Mouse (Mus musculus): ENCODE results near the gene B9d2. TPM values are rescaled to one million over a fixed set of nuclear protein-coding genes. Genes with fewer than 3 reads are reported as not detected.

Gene B9d2
- polyA plus RNA-seq, 1 experiment from 2014 or later, result 31.7 TPM

GRCm38 (mm10) chr7:25647574-25648123, 32.9 kb upstream of the B9d2 start:
- Histone ChIP-seq H3K9ac (ENCODE audit: low read length) (no peak overlapping the region), H3K4me3 (ENCODE audit: low read depth, low read length) (no peak overlapping the region), H3K9me3 (ENCODE audit: control insufficient read depth, low read length) (no peaks in the 10 kb centered on the region), H3K27ac (replicated peaks; ENCODE audit: low read depth, low read length) (no peak overlapping the region), H3K27me3 (ENCODE audit: control insufficient read depth, insufficient read depth, low read length) (no peaks in the 10 kb centered on the region), H3K36me3 (ENCODE audit: control insufficient read depth, insufficient read depth, low read length) (no peaks in the 10 kb centered on the region), H3K4me1 (ENCODE audit: control insufficient read depth, insufficient read depth, low read length) (no peaks in the 10 kb centered on the region), H3K4me2 (ENCODE audit: low read depth, severe bottlenecking) (no peak overlapping the region)
- ATAC-seq (ENCODE audit: insufficient number of reproducible peaks, low FRiP score, low TSS enrichment, low read depth), result no peak
- no peak for DNase-seq (ENCODE audit: low spot score)
- WGBS, result 44% methylated on average over 5 of the region's 5 CpGs

GRCm38 (mm10) chr7:25649839-25650238, 30.7 kb upstream of the B9d2 start:
- H3K27me3 ChIP-seq (ENCODE audit: control insufficient read depth, insufficient read depth, low read length), result no peaks in the 10 kb centered on the region
- no peaks in the 10 kb centered on the region for H3K4me1 ChIP-seq (ENCODE audit: control insufficient read depth, insufficient read depth, low read length)
- ATAC-seq (ENCODE audit: insufficient number of reproducible peaks, low FRiP score, low TSS enrichment, low read depth), result no peak
- no peaks in the 10 kb centered on the region for H3K9me3 ChIP-seq (ENCODE audit: control insufficient read depth, low read length)
- DNase-seq (ENCODE audit: low spot score), result no peak
- H3K4me3 ChIP-seq (ENCODE audit: low read depth, low read length), result no peak overlapping the region
- H3K4me2 ChIP-seq (ENCODE audit: low read depth, severe bottlenecking), result no peak overlapping the region
- no peaks in the 10 kb centered on the region for H3K36me3 ChIP-seq (ENCODE audit: control insufficient read depth, insufficient read depth, low read length)
- H3K9ac ChIP-seq (ENCODE audit: low read length), result no peak overlapping the region
- WGBS, result 79% methylated on average over 4 of the region's 5 CpGs
- no peak overlapping the region for H3K27ac ChIP-seq (replicated peaks; ENCODE audit: low read depth, low read length)

GRCm38 (mm10) chr7:25651281-25651680, 29.3 kb upstream of the B9d2 start:
- no peak overlapping the region for H3K4me3 ChIP-seq (ENCODE audit: low read depth, low read length)
- no peak overlapping the region for H3K9ac ChIP-seq (ENCODE audit: low read length)
- no peak overlapping the region for H3K4me2 ChIP-seq (ENCODE audit: low read depth, severe bottlenecking)
- no peaks in the 10 kb centered on the region for H3K36me3 ChIP-seq (ENCODE audit: control insufficient read depth, insufficient read depth, low read length)
- H3K9me3 ChIP-seq (ENCODE audit: control insufficient read depth, low read length), result no peaks in the 10 kb centered on the region
- no peak for DNase-seq (ENCODE audit: low spot score)
- no peak for ATAC-seq (ENCODE audit: insufficient number of reproducible peaks, low FRiP score, low TSS enrichment, low read depth)
- 87% methylated on average over 8 of the region's 8 CpGs for WGBS
- H3K27me3 ChIP-seq (ENCODE audit: control insufficient read depth, insufficient read depth, low read length), result no peaks in the 10 kb centered on the region
- H3K4me1 ChIP-seq (ENCODE audit: control insufficient read depth, insufficient read depth, low read length), result no peaks in the 10 kb centered on the region
- no peak overlapping the region for H3K27ac ChIP-seq (replicated peaks; ENCODE audit: low read depth, low read length)

- Histone ChIP-seq H3K4me1 (ENCODE audit: control insufficient read depth, insufficient read depth, low read length) (no peaks in the 10 kb centered on the region), H3K4me2 (ENCODE audit: low read depth, severe bottlenecking) (no peak overlapping the region), H3K9ac (ENCODE audit: low read length) (no peak overlapping the region), H3K9me3 (ENCODE audit: control insufficient read depth, low read length) (no peaks in the 10 kb centered on the region), H3K36me3 (ENCODE audit: control insufficient read depth, insufficient read depth, low read length) (no peaks in the 10 kb centered on the region), H3K27me3 (ENCODE audit: control insufficient read depth, insufficient read depth, low read length) (no peaks in the 10 kb centered on the region), H3K27ac (replicated peaks; ENCODE audit: low read depth, low read length) (no peak overlapping the region), H3K4me3 (ENCODE audit: low read depth, low read length) (no peak overlapping the region)
- no peak for ATAC-seq (ENCODE audit: insufficient number of reproducible peaks, low FRiP score, low TSS enrichment, low read depth)
- WGBS, result 89% methylated on average over 12 of the region's 12 CpGs
- DNase-seq (ENCODE audit: low spot score), result no peak
Observed at GRCm38 (mm10) chr7:25652244-25652759, 28.3 kb upstream of the B9d2 start.

- Histone ChIP-seq H3K4me1 (ENCODE audit: control insufficient read depth, insufficient read depth, low read length) (peaks cover 2% of the 10 kb centered on the region; the same call in 1 of the 2 replicates), H3K9ac (ENCODE audit: low read length) (no peak overlapping the region), H3K9me3 (ENCODE audit: control insufficient read depth, low read length) (no peaks in the 10 kb centered on the region), H3K27me3 (ENCODE audit: control insufficient read depth, insufficient read depth, low read length) (no peaks in the 10 kb centered on the region), H3K4me2 (ENCODE audit: low read depth, severe bottlenecking) (no peak overlapping the region), H3K36me3 (ENCODE audit: control insufficient read depth, insufficient read depth, low read length) (no peaks in the 10 kb centered on the region), H3K4me3 (ENCODE audit: low read depth, low read length) (no peak overlapping the region), H3K27ac (replicated peaks; ENCODE audit: low read depth, low read length) (no peak overlapping the region)
- DNase-seq (ENCODE audit: low spot score) (no peak), ATAC-seq (ENCODE audit: insufficient number of reproducible peaks, low FRiP score, low TSS enrichment, low read depth) (no peak)
- WGBS, result 79% methylated on average over 11 of the region's 11 CpGs
Observed at GRCm38 (mm10) chr7:25655601-25656428, 24.8 kb upstream of the B9d2 start.

- Histone ChIP-seq H3K9ac (ENCODE audit: low read length) (peak overlapping the region; percentile 59), H3K27ac (replicated peaks; ENCODE audit: low read depth, low read length) (no peak overlapping the region), H3K36me3 (ENCODE audit: control insufficient read depth, insufficient read depth, low read length) (no peaks in the 10 kb centered on the region), H3K9me3 (ENCODE audit: control insufficient read depth, low read length) (no peaks in the 10 kb centered on the region), H3K27me3 (ENCODE audit: control insufficient read depth, insufficient read depth, low read length) (no peaks in the 10 kb centered on the region), H3K4me1 (ENCODE audit: control insufficient read depth, insufficient read depth, low read length) (peaks cover 2% of the 10 kb centered on the region; the same call in 1 of the 2 replicates), H3K4me2 (ENCODE audit: low read depth, severe bottlenecking) (peak overlapping the region; percentile 71), H3K4me3 (ENCODE audit: low read depth, low read length) (peak overlapping the region; percentile 52)
- WGBS, result 40% methylated on average over 10 of the region's 10 CpGs
- ATAC-seq (ENCODE audit: insufficient number of reproducible peaks, low FRiP score, low TSS enrichment, low read depth) (no peak), DNase-seq (ENCODE audit: low spot score) (no peak)
Observed at GRCm38 (mm10) chr7:25657785-25658184, 22.8 kb upstream of the B9d2 start.

GRCm38 (mm10) chr7:25658657-25659472, 21.7 kb upstream of the B9d2 start, which contains the start of the genes Bckdha and Exosc5:
Bckdha (minus strand) TSS chr7:25658981.
Exosc5 (plus strand) TSS chr7:25659164.
- H3K36me3 ChIP-seq (ENCODE audit: control insufficient read depth, insufficient read depth, low read length), result no peaks in the 10 kb centered on the region
- H3K9me3 ChIP-seq (ENCODE audit: control insufficient read depth, low read length), result no peaks in the 10 kb centered on the region
- under 1% methylated on average over 50 of the region's 50 CpGs for WGBS
- ATAC-seq (ENCODE audit: insufficient number of reproducible peaks, low FRiP score, low TSS enrichment, low read depth) (peak; percentile 99), DNase-seq (ENCODE audit: low spot score) (peak; percentile 98)
- peaks cover 2% of the 10 kb centered on the region; the same call in 1 of the 2 replicates for H3K4me1 ChIP-seq (ENCODE audit: control insufficient read depth, insufficient read depth, low read length)
- H3K27ac ChIP-seq (replicated peaks; ENCODE audit: low read depth, low read length), result no peak within 1 kb of the TSS; the same call in 1 of the 2 replicates
- H3K4me3 ChIP-seq (ENCODE audit: low read depth, low read length), result peak within 1 kb of the TSS; percentile 52
- H3K9ac ChIP-seq (ENCODE audit: low read length), result peak within 1 kb of the TSS; percentile 59
- H3K4me2 ChIP-seq (ENCODE audit: low read depth, severe bottlenecking), result peak within 1 kb of the TSS; percentile 71
- no peaks in the 10 kb centered on the region for H3K27me3 ChIP-seq (ENCODE audit: control insufficient read depth, insufficient read depth, low read length)

GRCm38 (mm10) chr7:25666381-25666780, 14.2 kb upstream of the B9d2 start:
- no peaks in the 10 kb centered on the region for H3K27me3 ChIP-seq (ENCODE audit: control insufficient read depth, insufficient read depth, low read length)
- no peak overlapping the region for H3K4me3 ChIP-seq (ENCODE audit: low read depth, low read length)
- DNase-seq (ENCODE audit: low spot score) (no peak), ATAC-seq (ENCODE audit: insufficient number of reproducible peaks, low FRiP score, low TSS enrichment, low read depth) (no peak)
- H3K4me2 ChIP-seq (ENCODE audit: low read depth, severe bottlenecking), result no peak overlapping the region
- no peaks in the 10 kb centered on the region for H3K4me1 ChIP-seq (ENCODE audit: control insufficient read depth, insufficient read depth, low read length)
- H3K27ac ChIP-seq (replicated peaks; ENCODE audit: low read depth, low read length), result no peak overlapping the region
- 94% methylated on average over 8 of the region's 8 CpGs for WGBS
- no peaks in the 10 kb centered on the region for H3K9me3 ChIP-seq (ENCODE audit: control insufficient read depth, low read length)
- H3K9ac ChIP-seq (ENCODE audit: low read length), result no peak overlapping the region
- H3K36me3 ChIP-seq (ENCODE audit: control insufficient read depth, insufficient read depth, low read length), result peaks cover 5% of the 10 kb centered on the region; the same call in 1 of the 2 replicates
